18 mouse cellular contexts compared by ENCODE assay signal in genomic region chr5:139906507-139906906, GRCm38 (mm10). TPM values are rescaled to one million over a fixed set of nuclear protein-coding genes. Genes with fewer than 3 reads are reported as not detected.
DNase-seq lines count a peak whose midpoint lies in the region; ATAC-seq and TF ChIP-seq lines count a peak whose summit lies in the region.
"Had no signal": no experiment of that assay in that cellular context is flagged by ENCODE, and none has a peak within 500 bp of the region (broad histone marks: within the 10 kb centered on the region; RNA-seq: fewer than 3 reads in every experiment).

No protein-coding gene starts in this region.

- no peak for ATAC-seq in forebrain, embryonic 15.5 days (replicated peaks)
- ATAC-seq in neural tube, embryonic 12.5 days (ENCODE audit: low FRiP score, low read depth), result no peak
- no peak for ATAC-seq in hindbrain, postnatal 0 days
- no peak for ATAC-seq in liver, postnatal 0 days

- TF ChIP-seq EP300 in liver, postnatal 0 days (IDR thresholded peaks at IDR 0.05; ENCODE audit: low read depth), result no peak

- peaks cover 40% of the 10 kb centered on the region for H3K4me1 ChIP-seq in forebrain, embryonic 15.5 days
- peaks cover 51% of the 10 kb centered on the region for H3K4me1 ChIP-seq in forebrain, embryonic 10.5 days
- peaks cover 45% of the 10 kb centered on the region for H3K4me1 ChIP-seq in neural tube, embryonic 12.5 days
- H3K4me1 ChIP-seq in hindbrain, postnatal 0 days (ENCODE audit: insufficient read depth, low read length), result peaks cover 16% of the 10 kb centered on the region
- H3K4me1 ChIP-seq in liver, postnatal 0 days (ENCODE audit: insufficient read depth), result peaks cover 25% of the 10 kb centered on the region

- DNase-seq in forebrain, embryonic 10.5 days (ENCODE audit: extremely low spot score, low spot score), result no peak
- DNase-seq in neural tube, embryonic 10.5 days (ENCODE audit: extremely low spot score, low spot score), result no peak
- DNase-seq in hindbrain, postnatal 0 days (ENCODE audit: low spot score), result no peak
- no peak for DNase-seq in liver, postnatal 0 days
- no peak for DNase-seq in T-cell, adult 2 months (ENCODE audit: low spot score)
- DNase-seq: cerebellum, adult 8-10 months; gastrocnemius, postnatal 25 days; kidney, adult 11 months had no signal

- WGBS in forebrain, embryonic 15.5 days, result 46% methylated on average over 9 of the region's 9 CpGs
- 37% methylated on average over 9 of the region's 9 CpGs for WGBS in forebrain, embryonic 10.5 days
- 33% methylated on average over 9 of the region's 9 CpGs for WGBS in neural tube, embryonic 12.5 days
- WGBS in hindbrain, postnatal 0 days, result 42% methylated on average over 9 of the region's 9 CpGs
- 19% methylated on average over 9 of the region's 9 CpGs for WGBS in liver, postnatal 0 days (ENCODE audit: insufficient replicate concordance)

- no peak overlapping the region for H3K4me3 ChIP-seq in forebrain, embryonic 15.5 days
- no peak overlapping the region for H3K4me3 ChIP-seq in forebrain, embryonic 10.5 days
- H3K4me3 ChIP-seq in neural tube, embryonic 12.5 days, result no peak overlapping the region
- H3K4me3 ChIP-seq in hindbrain, postnatal 0 days (ENCODE audit: low read length), result no peak overlapping the region
- H3K4me3 ChIP-seq in liver, postnatal 0 days (ENCODE audit: low read depth, low read length), result no peak overlapping the region

- H3K4me2 ChIP-seq in forebrain, embryonic 15.5 days (replicated peaks), result peak overlapping the region; percentile 96; the same call in 1 of the 2 replicates
- peak overlapping the region; percentile 89 for H3K4me2 ChIP-seq in neural tube, embryonic 12.5 days (replicated peaks)
- H3K4me2 ChIP-seq in hindbrain, postnatal 0 days (ENCODE audit: low read depth, low read length), result peak overlapping the region; percentile 91
- H3K4me2 ChIP-seq in liver, postnatal 0 days (ENCODE audit: low read depth, low read length), result no peak overlapping the region
- H3K4me2 ChIP-seq: liver, embryonic 15.5 days had no signal

- H3K27me3 ChIP-seq in forebrain, embryonic 15.5 days, result peaks cover 45% of the 10 kb centered on the region
- peaks cover 72% of the 10 kb centered on the region for H3K27me3 ChIP-seq in forebrain, embryonic 10.5 days (ENCODE audit: poor library complexity, severe bottlenecking)
- peaks cover 60% of the 10 kb centered on the region for H3K27me3 ChIP-seq in neural tube, embryonic 12.5 days (replicated peaks)
- peaks cover 11% of the 10 kb centered on the region for H3K27me3 ChIP-seq in hindbrain, postnatal 0 days (ENCODE audit: insufficient read depth, low read length)
- peaks cover 65% of the 10 kb centered on the region for H3K27me3 ChIP-seq in liver, postnatal 0 days (ENCODE audit: insufficient read depth, low read length)

- 0 out of 2 replicates have a peak overlapping the region, but pooled peaks have one; percentile 7 for H3K9ac ChIP-seq in forebrain, embryonic 15.5 days (replicated peaks)
- H3K9ac ChIP-seq in neural tube, embryonic 12.5 days, result no peak overlapping the region
- 0 out of 2 replicates have a peak overlapping the region, but pooled peaks have one; percentile 5 for H3K9ac ChIP-seq in hindbrain, postnatal 0 days (replicated peaks; ENCODE audit: low read length)
- H3K9ac ChIP-seq in liver, postnatal 0 days (replicated peaks), result no peak overlapping the region
- H3K9ac ChIP-seq: heart, embryonic 15.5 days; limb, embryonic 15.5 days; liver, embryonic 15.5 days; stomach, embryonic 15.5 days had no signal

- no peaks in the 10 kb centered on the region for H3K36me3 ChIP-seq in forebrain, embryonic 15.5 days
- no peaks in the 10 kb centered on the region for H3K36me3 ChIP-seq in forebrain, embryonic 10.5 days (replicated peaks)
- no peaks in the 10 kb centered on the region for H3K36me3 ChIP-seq in neural tube, embryonic 12.5 days
- H3K36me3 ChIP-seq in hindbrain, postnatal 0 days (ENCODE audit: insufficient read depth, low read length), result no peaks in the 10 kb centered on the region
- H3K36me3 ChIP-seq in liver, postnatal 0 days (replicated peaks; ENCODE audit: insufficient read depth, low read length), result no peaks in the 10 kb centered on the region
- H3K36me3 ChIP-seq: heart, embryonic 15.5 days; limb, embryonic 15.5 days; liver, embryonic 15.5 days; stomach, embryonic 15.5 days had no signal

- no peaks in the 10 kb centered on the region for H3K9me3 ChIP-seq in forebrain, embryonic 15.5 days
- H3K9me3 ChIP-seq in forebrain, embryonic 10.5 days, result no peaks in the 10 kb centered on the region
- no peaks in the 10 kb centered on the region for H3K9me3 ChIP-seq in neural tube, embryonic 12.5 days
- no peaks in the 10 kb centered on the region for H3K9me3 ChIP-seq in hindbrain, postnatal 0 days (ENCODE audit: low read length)
- no peaks in the 10 kb centered on the region for H3K9me3 ChIP-seq in liver, postnatal 0 days (ENCODE audit: low read length)
- H3K9me3 ChIP-seq: heart, embryonic 15.5 days; limb, embryonic 15.5 days; liver, embryonic 15.5 days; stomach, embryonic 15.5 days had no signal

- no peak overlapping the region for H3K27ac ChIP-seq in forebrain, embryonic 15.5 days (replicated peaks)
- no peak overlapping the region for H3K27ac ChIP-seq in forebrain, embryonic 10.5 days
- no peak overlapping the region for H3K27ac ChIP-seq in neural tube, embryonic 12.5 days
- H3K27ac ChIP-seq in hindbrain, postnatal 0 days, result no peak overlapping the region
- H3K27ac ChIP-seq in liver, postnatal 0 days (ENCODE audit: low read depth), result no peak overlapping the region
- H3K27ac ChIP-seq: heart, embryonic 15.5 days; kidney, postnatal 0 days; layer of hippocampus, adult 2 months; limb, embryonic 15.5 days; liver, embryonic 15.5 days; stomach, embryonic 15.5 days had no signal

- TF ChIP-seq CTCF in hindbrain, postnatal 0 days (IDR thresholded peaks at IDR 0.05; ENCODE audit: low read depth), result no peak
- TF ChIP-seq CTCF in liver, postnatal 0 days (IDR thresholded peaks at IDR 0.05; ENCODE audit: low read depth), result no peak

RNA-seq across cellular contexts. Expression of gene Elfn1, which starts 1.2 kb away (rescaled TPM):
- polyA plus RNA-seq in forebrain, embryonic 15.5 days (2015; fragmentation: Nextera tagmentation; extraction: Ambion mirVana), result 2.4 and 2.6 TPM in 2 replicates
- 0.07 and 0.32 TPM in 2 replicates for polyA plus RNA-seq in forebrain, embryonic 10.5 days (2016; fragmentation: Nextera tagmentation; extraction: Ambion mirVana)
- 2.6 TPM in 2 replicates for polyA plus RNA-seq in neural tube, embryonic 12.5 days (2016; fragmentation: Nextera tagmentation; extraction: Ambion mirVana)
- 26.0 and 45.1 TPM in 2 replicates for total RNA-seq in hindbrain, postnatal 0 days (2014; rRNA removed)
- 2.3 and 3.3 TPM in 2 replicates for polyA plus RNA-seq in hindbrain, postnatal 0 days (2015; fragmentation: Nextera tagmentation; extraction: Ambion mirVana)
- polyA plus RNA-seq in liver, postnatal 0 days (2015; fragmentation: Nextera tagmentation; extraction: Ambion mirVana), result not detected in 2 replicates
- total RNA-seq: gastrocnemius, postnatal 25 days; hematopoietic stem cell, adult 5-6 weeks; megakaryocyte progenitor cell, adult 5-6 weeks had no signal

Comparison
In these comparisons a context has a peak if more than half of its experiments do, and no peak if none do; other contexts are left out.
1. H3K9ac ChIP-seq: peak in forebrain, embryonic 15.5 days (single experiment) and hindbrain, postnatal 0 days (single experiment); none in neural tube, embryonic 12.5 days (single experiment) and liver, postnatal 0 days (single experiment).